Mouse (Mus musculus): ENCODE data around the gene Tigd3. TPM values are rescaled to one million over a fixed set of nuclear protein-coding genes. Genes with fewer than 3 reads are reported as not detected.

Gene Tigd3
- polyA plus RNA-seq, 1 experiment = 0.70 TPM

- no peak for DNase-seq (ENCODE audit: low read depth)
These were observed 46.6 kb downstream of the Tigd3 start for GRCm38 (mm10) chr19:5847306-5847796.

GRCm38 (mm10) chr19:5846557-5847305 is 47.2 kb downstream of the Tigd3 start:
- DNase-seq (ENCODE audit: low read depth) = peak; percentile 89

GRCm38 (mm10) chr19:5846154-5846553 is 47.8 kb downstream of the Tigd3 start:
- DNase-seq (ENCODE audit: low read depth) = no peak

- no peak for DNase-seq (ENCODE audit: low read depth)
These were observed 48.4 kb downstream of the Tigd3 start for GRCm38 (mm10) chr19:5845319-5846135.

GRCm38 (mm10) chr19:5844831-5845318 is 49.1 kb downstream of the Tigd3 start:
- DNase-seq (ENCODE audit: low read depth) = no peak

GRCm38 (mm10) chr19:5843781-5844691 is 49.9 kb downstream of the Tigd3 start:
- DNase-seq (ENCODE audit: low read depth) = no peak

GRCm38 (mm10) chr19:5842785-5843730 is 50.9 kb downstream of the Tigd3 start:
- no peak for DNase-seq (ENCODE audit: low read depth)

- no peak for DNase-seq (ENCODE audit: low read depth)
These were observed 51.8 kb downstream of the Tigd3 start for GRCm38 (mm10) chr19:5841999-5842784.

GRCm38 (mm10) chr19:5841389-5841946 is 52.5 kb downstream of the Tigd3 start:
- no peak for DNase-seq (ENCODE audit: low read depth)

Other genes starting within 250 kb of the Tigd3 start
- gene Sipa1, start 230.4 kb downstream of the Tigd3 start, polyA plus RNA-seq (2012; rRNA removed) = 36.3 and 45.7 TPM in 2 replicates
- 50.6 and 52.8 TPM in 2 replicates for gene Map3k11, start 205.4 kb downstream of the Tigd3 start, polyA plus RNA-seq (2012; rRNA removed)
- 80.2 and 87.4 TPM in 2 replicates for gene Pcnx3, start 205.2 kb downstream of the Tigd3 start, polyA plus RNA-seq (2012; rRNA removed)
- gene Kcnk7, start 189.8 kb downstream of the Tigd3 start, polyA plus RNA-seq (2012; rRNA removed) = 0.33 and 0.36 TPM in 2 replicates
- 43.8 and 64.4 TPM in 2 replicates for gene Ehbp1l1, start 167.8 kb downstream of the Tigd3 start, polyA plus RNA-seq (2012; rRNA removed)
- 160 and 194 TPM in 2 replicates for gene Fam89b, start 164.5 kb downstream of the Tigd3 start, polyA plus RNA-seq (2012; rRNA removed)
- 186 and 257 TPM in 2 replicates for gene Ltbp3, start 153.2 kb downstream of the Tigd3 start, polyA plus RNA-seq (2012; rRNA removed)
- 155 TPM in 2 replicates for gene Scyl1, start 122.7 kb downstream of the Tigd3 start, polyA plus RNA-seq (2012; rRNA removed)
- gene Frmd8, start 18.9 kb downstream of the Tigd3 start, polyA plus RNA-seq (2012; rRNA removed) = 15.1 and 15.9 TPM in 2 replicates
- 17.3 and 25.7 TPM in 2 replicates for gene Slc25a45, start 16.3 kb downstream of the Tigd3 start, polyA plus RNA-seq (2012; rRNA removed)
- gene Dpf2, start 18.9 kb upstream of the Tigd3 start, polyA plus RNA-seq (2012; rRNA removed) = 71.5 and 79.4 TPM in 2 replicates
- 12.9 and 17.6 TPM in 2 replicates for gene Cdc42ep2, start 30.7 kb upstream of the Tigd3 start, polyA plus RNA-seq (2012; rRNA removed)
- 29.1 and 43.2 TPM in 2 replicates for gene Pola2, start 70.1 kb upstream of the Tigd3 start, polyA plus RNA-seq (2012; rRNA removed)
- gene Slc22a20, start 92.0 kb upstream of the Tigd3 start, polyA plus RNA-seq (2012; rRNA removed) = not detected in 2 replicates
- gene Capn1, start 121.7 kb upstream of the Tigd3 start, polyA plus RNA-seq (2012; rRNA removed) = 70.6 and 85.2 TPM in 2 replicates
- gene Syvn1, start 152.4 kb upstream of the Tigd3 start, polyA plus RNA-seq (2012; rRNA removed) = 55.6 and 104 TPM in 2 replicates
- gene Mrpl49, start 163.6 kb upstream of the Tigd3 start, polyA plus RNA-seq (2012; rRNA removed) = 28.3 and 29.0 TPM in 2 replicates
- gene Fau, start 163.7 kb upstream of the Tigd3 start, polyA plus RNA-seq (2012; rRNA removed) = 1,249 and 1,627 TPM in 2 replicates
- gene Znhit2, start 167.0 kb upstream of the Tigd3 start, polyA plus RNA-seq (2012; rRNA removed) = 60.6 and 60.9 TPM in 2 replicates
- 98.2 and 115 TPM in 2 replicates for gene Tm7sf2, start 174.2 kb upstream of the Tigd3 start, polyA plus RNA-seq (2012; rRNA removed)
- 56.9 and 64.6 TPM in 2 replicates for gene Vps51, start 183.1 kb upstream of the Tigd3 start, polyA plus RNA-seq (2012; rRNA removed)
- 1.2 TPM in 1 of 2 replicates, not detected in the other for gene Tmem262, start 185.9 kb upstream of the Tigd3 start, polyA plus RNA-seq (2012; rRNA removed)
- gene Gm28374, start 188.1 kb upstream of the Tigd3 start, polyA plus RNA-seq (2012; rRNA removed) = 0.20 and 0.23 TPM in 2 replicates
- gene Zfpl1, start 190.8 kb upstream of the Tigd3 start, polyA plus RNA-seq (2012; rRNA removed) = 106 and 118 TPM in 2 replicates
- 1.0 TPM in 2 replicates for gene Cdca5, start 190.8 kb upstream of the Tigd3 start, polyA plus RNA-seq (2012; rRNA removed)
- 0.37 TPM in 1 of 2 replicates, not detected in the other for gene AC131692.1, start 200.3 kb upstream of the Tigd3 start, polyA plus RNA-seq (2012; rRNA removed)
- 0.06 and 0.12 TPM in 2 replicates for gene Naaladl1, start 211.6 kb upstream of the Tigd3 start, polyA plus RNA-seq (2012; rRNA removed)
- 25.5 and 26.0 TPM in 2 replicates for gene Sac3d1, start 224.5 kb upstream of the Tigd3 start, polyA plus RNA-seq (2012; rRNA removed)
- 27.6 and 31.0 TPM in 2 replicates for gene Snx15, start 234.2 kb upstream of the Tigd3 start, polyA plus RNA-seq (2012; rRNA removed)
- gene Batf2, start 246.8 kb upstream of the Tigd3 start, polyA plus RNA-seq (2012; rRNA removed) = 2.8 and 2.9 TPM in 2 replicates
- gene Arl2, start 247.4 kb upstream of the Tigd3 start, polyA plus RNA-seq (2012; rRNA removed) = 141 and 162 TPM in 2 replicates

Data from gonadal fat pad, adult 2 months (tissue).